Mouse (Mus musculus): ENCODE data around the gene Tango2. TPM values are rescaled to one million over a fixed set of nuclear protein-coding genes. Genes with fewer than 3 reads are reported as not detected.

The Tango2 gene
- 38.8 and 45.8 TPM in 2 replicates for polyA plus RNA-seq (2012; rRNA removed)

GRCm38 (mm10) chr16:18347931-18348600 lies at the start of gene Tango2, which contains the start of gene Arvcf:
Gene Tango2 (minus strand): TSS chr16:18348103.
Gene Arvcf (plus strand): TSS chr16:18348182.

GRCm38 (mm10) chr16:18289067-18289588 lies 58.8 kb downstream of the Tango2 start, which contains the start of gene Dgcr8:
Gene Dgcr8 (minus strand): TSS chr16:18289246.

GRCm38 (mm10) chr16:18258221-18258620 lies 89.7 kb downstream of the Tango2 start, which contains the start of gene Gm49776:
Gene Gm49776 (minus strand): TSS chr16:18258321.

Other genes with a start within 250 kb of the Tango2 start
- 0.49 and 0.62 TPM in 2 replicates for gene Rtn4r, start 220.5 kb downstream of the Tango2 start, polyA plus RNA-seq (2012; rRNA removed)
- gene Ccdc188, start 130.2 kb downstream of the Tango2 start, polyA plus RNA-seq (2012; rRNA removed) = not detected in 2 replicates
- gene Zdhhc8, start 113.0 kb downstream of the Tango2 start, polyA plus RNA-seq (2012; rRNA removed) = 2.1 and 2.2 TPM in 2 replicates
- gene Trmt2a, start 99.4 kb downstream of the Tango2 start, polyA plus RNA-seq (2012; rRNA removed) = 46.5 and 53.3 TPM in 2 replicates
- gene Ranbp1, start 99.4 kb downstream of the Tango2 start, polyA plus RNA-seq (2012; rRNA removed) = 169 and 183 TPM in 2 replicates
- gene Gm49776, start 89.8 kb downstream of the Tango2 start, polyA plus RNA-seq (2012; rRNA removed) = 0.15 and 0.36 TPM in 2 replicates
- 23.2 and 24.4 TPM in 2 replicates for gene Dgcr8, start 58.9 kb downstream of the Tango2 start, polyA plus RNA-seq (2012; rRNA removed)
- 6.8 and 7.3 TPM in 2 replicates for gene Arvcf, start 79 bp upstream of the Tango2 start, polyA plus RNA-seq (2012; rRNA removed)
- 100 and 122 TPM in 2 replicates for gene Txnrd2, start 78.3 kb upstream of the Tango2 start, polyA plus RNA-seq (2012; rRNA removed)
- 60.2 and 73.5 TPM in 2 replicates for gene Comt, start 78.7 kb upstream of the Tango2 start, polyA plus RNA-seq (2012; rRNA removed)
- gene Gnb1l, start 150.6 kb upstream of the Tango2 start, polyA plus RNA-seq (2012; rRNA removed) = 4.7 and 6.2 TPM in 2 replicates
- gene Rtl10, start 150.8 kb upstream of the Tango2 start, polyA plus RNA-seq (2012; rRNA removed) = 1.5 and 2.5 TPM in 2 replicates
- 0.01 and 0.07 TPM in 2 replicates for gene Tbx1, start 242.6 kb upstream of the Tango2 start, polyA plus RNA-seq (2012; rRNA removed)

All from liver, embryonic 14 days (tissue).